Mouse (Mus musculus) midbrain, postnatal 0 days (tissue): ENCODE data around the gene Eif3l. TPM values are rescaled to one million over a fixed set of nuclear protein-coding genes. Genes with fewer than 3 reads are reported as not detected.

Experiments used
- ATAC-seq: fragments of 200-750 bp; cut with Nextera tagmentation; 2 replicates; pipeline ENCODE4 v1.8.0; 2017; ENCODE audit warnings: moderate number of reproducible peaks, mild to moderate bottlenecking, moderate TSS enrichment, moderate library complexity; ENCODE audit not compliant: low FRiP score
- DNase-seq: peaks from one replicate; pipeline ENCODE4 v3.0.0-alpha.2; 2015; ENCODE audit warnings: low spot score
- H3K27ac ChIP-seq: fragments of 300-500 bp; sonication (generic); 2 replicates; pipeline ENCODE4 v1.5.1; 2014; ENCODE audit warnings: low read depth, mild to moderate bottlenecking, low read length, mixed read lengths
- H3K27me3 ChIP-seq: fragments of 300-500 bp; sonication (generic); 2 replicates; pipeline ENCODE4 v1.6.1; 2014; ENCODE audit warnings: low read length, control low read depth, mixed read lengths; ENCODE audit not compliant: insufficient read depth
- H3K36me3 ChIP-seq: fragments of 300-500 bp; sonication (generic); 2 replicates; pipeline ENCODE4 v1.6.1; 2014; ENCODE audit warnings: low read length, control low read depth, mixed read lengths; ENCODE audit not compliant: insufficient read depth
- H3K4me1 ChIP-seq: fragments of 300-500 bp; sonication (generic); 2 replicates; pipeline ENCODE4 v1.6.1; 2014; ENCODE audit warnings: mild to moderate bottlenecking, control low read depth, antibody characterized with exemption, low read length, mixed read lengths; ENCODE audit not compliant: insufficient read depth
- H3K4me2 ChIP-seq: fragments of 300-500 bp; sonication (generic); 2 replicates; pipeline ENCODE4 v1.6.1; 2014; ENCODE audit warnings: low read depth, mild to moderate bottlenecking, low read length, mixed read lengths; ENCODE audit not compliant: poor library complexity, severe bottlenecking
- H3K4me3 ChIP-seq: fragments of 300-500 bp; sonication (generic); 2 replicates; pipeline ENCODE4 v1.5.1; 2014; ENCODE audit warnings: low read depth, mild to moderate bottlenecking, low read length, moderate library complexity
- H3K9ac ChIP-seq: fragments of 300-500 bp; sonication (generic); replicated peaks from 2 replicates; pipeline ENCODE4 v1.6.1; 2014; ENCODE audit warnings: mild to moderate bottlenecking, low read length, moderate library complexity, mixed read lengths; ENCODE audit not compliant: poor library complexity, severe bottlenecking
- H3K9me3 ChIP-seq: fragments of 300-500 bp; sonication (generic); 2 replicates; pipeline ENCODE4 v1.6.1; 2016; ENCODE audit warnings: low read length, control low read depth
- CTCF ChIP-seq: IDR thresholded peaks from 2 replicates; pipeline ENCODE4 v1.5.1; 2016; ENCODE audit warnings: antibody characterized with exemption, mild to moderate bottlenecking
- WGBS: fragments of 180-500 bp; shearing (Covaris S2); extraction: QIAGEN DNeasy Blood & Tissue Kit; methylation state at CpG from one replicate; pipeline ENCODE4 v1.1.7; 2014; 5-methylcytosine and 5-hydroxymethylcytosine counted together
- polyA plus RNA-seq: library from polyadenylated mRNA; unstranded; fragments of >200 nt; fragmentation: Nextera tagmentation; extraction: Ambion mirVana; gene quantifications from 2 replicates; pipeline ENCODE4 v1.2.1, GENCODE M21; 2015
- total RNA-seq: library from RNA; depleted of rRNA; stranded (reverse); fragments of >200 nt; gene quantifications from 2 replicates; pipeline ENCODE4 v1.2.3, GENCODE M21; 2014

The Eif3l gene
- total and polyA plus RNA-seq, 2 experiments from 2014 or later: 168 to 197 TPM

GRCm38 (mm10) chr15:79122119-79122518 lies 47.1 kb downstream of the Eif3l start:
- 70% methylated on average over 4 of the region's 4 CpGs for WGBS
- TF ChIP-seq CTCF: no peak
- H3K4me3 ChIP-seq: no peak overlapping the region
- H3K4me1 ChIP-seq: no peaks in the 10 kb centered on the region
- no peaks in the 10 kb centered on the region for H3K27me3 ChIP-seq
- H3K9ac ChIP-seq: no peak overlapping the region
- no peaks in the 10 kb centered on the region for H3K9me3 ChIP-seq
- peaks cover 53% of the 10 kb centered on the region for H3K36me3 ChIP-seq
- no peak for DNase-seq
- H3K27ac ChIP-seq: no peak overlapping the region
- no peak for ATAC-seq
- H3K4me2 ChIP-seq: no peak overlapping the region

GRCm38 (mm10) chr15:79122546-79122945 lies 47.6 kb downstream of the Eif3l start:
- no peak overlapping the region for H3K9ac ChIP-seq
- no peak for DNase-seq
- H3K4me2 ChIP-seq: no peak overlapping the region
- no peak for ATAC-seq
- H3K27ac ChIP-seq: no peak overlapping the region
- no peaks in the 10 kb centered on the region for H3K4me1 ChIP-seq
- no peaks in the 10 kb centered on the region for H3K9me3 ChIP-seq
- no peaks in the 10 kb centered on the region for H3K27me3 ChIP-seq
- H3K4me3 ChIP-seq: no peak overlapping the region
- TF ChIP-seq CTCF: no peak
- peaks cover 57% of the 10 kb centered on the region for H3K36me3 ChIP-seq
- WGBS: 84% methylated on average over 13 of the region's 13 CpGs

- WGBS: 88% methylated on average over 6 of the region's 6 CpGs
- Histone ChIP-seq H3K4me2 (no peak overlapping the region), H3K27me3 (no peaks in the 10 kb centered on the region), H3K4me1 (no peaks in the 10 kb centered on the region), H3K9ac (no peak overlapping the region), H3K9me3 (no peaks in the 10 kb centered on the region), H3K27ac (no peak overlapping the region), H3K4me3 (no peak overlapping the region), H3K36me3 (peaks cover 67% of the 10 kb centered on the region)
- TF ChIP-seq CTCF: no peak
- DNase-seq (no peak), ATAC-seq (no peak)
These were observed 48.8 kb downstream of the Eif3l start for GRCm38 (mm10) chr15:79123751-79124150.

- H3K4me2 ChIP-seq: no peak overlapping the region
These were observed 49.4 kb downstream of the Eif3l start for GRCm38 (mm10) chr15:79124331-79124875.

DNA sequence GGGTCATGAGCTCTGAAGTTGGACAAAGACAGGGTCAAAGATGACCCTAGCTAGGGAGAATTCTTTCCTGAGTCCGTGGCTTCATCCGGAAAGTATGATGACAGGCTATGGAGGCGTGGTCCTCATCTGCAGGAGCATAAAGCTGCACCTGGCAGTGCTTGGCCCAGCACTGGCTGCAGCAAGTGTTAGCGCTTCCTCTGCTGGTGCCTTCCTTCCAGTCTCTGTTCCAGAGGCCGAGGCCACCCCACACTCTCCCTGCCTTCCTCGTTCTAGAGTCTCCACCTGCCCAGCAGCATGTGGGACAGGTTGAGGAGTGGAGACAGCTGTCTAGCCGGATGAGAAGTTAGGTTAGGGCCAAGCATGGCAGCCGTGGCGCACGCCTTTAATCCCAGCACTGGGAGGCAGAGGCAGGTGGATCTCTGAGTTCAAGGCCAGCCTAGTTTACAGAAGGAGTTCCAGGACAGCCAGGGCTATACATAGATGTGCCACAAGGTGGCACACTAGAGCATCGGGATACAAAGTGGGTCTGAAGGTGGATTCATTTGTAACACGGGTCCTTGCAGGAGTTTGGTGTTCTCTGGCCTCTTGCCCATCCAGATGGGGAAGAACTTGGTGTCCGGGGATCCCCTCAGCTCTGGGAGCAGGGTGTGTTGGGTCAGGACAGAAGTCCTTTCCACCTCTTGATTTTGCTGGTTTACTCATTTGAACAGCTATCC lies 51.4 kb downstream of the Eif3l start:
- no peak for DNase-seq
- WGBS: 83% methylated on average over 13 of the region's 13 CpGs
- Histone ChIP-seq H3K36me3 (peaks cover 71% of the 10 kb centered on the region), H3K4me2 (no peak overlapping the region), H3K4me1 (no peaks in the 10 kb centered on the region), H3K4me3 (no peak overlapping the region), H3K27ac (no peak overlapping the region), H3K27me3 (no peaks in the 10 kb centered on the region), H3K9me3 (no peaks in the 10 kb centered on the region), H3K9ac (no peak overlapping the region)
- no peak for ATAC-seq
- TF ChIP-seq CTCF: peak; percentile 74

More at GRCm38 (mm10) chr15:79124331-79124875, 49.4 kb downstream of the Eif3l start:
- Histone ChIP-seq H3K27me3 (no peaks in the 10 kb centered on the region), H3K36me3 (peaks cover 65% of the 10 kb centered on the region), H3K9ac (no peak overlapping the region), H3K4me3 (no peak overlapping the region), H3K9me3 (no peaks in the 10 kb centered on the region), H3K4me1 (no peaks in the 10 kb centered on the region), H3K27ac (no peak overlapping the region)
- no peak for ATAC-seq
- no peak for DNase-seq
- no peak for TF ChIP-seq CTCF
- 89% methylated on average over 10 of the region's 10 CpGs for WGBS

GRCm38 (mm10) chr15:79127101-79127500 lies 52.1 kb downstream of the Eif3l start:
- no peaks in the 10 kb centered on the region for H3K27me3 ChIP-seq
- no peaks in the 10 kb centered on the region for H3K9me3 ChIP-seq
- H3K4me2 ChIP-seq: no peak overlapping the region
- H3K9ac ChIP-seq: no peak overlapping the region
- H3K4me3 ChIP-seq: no peak overlapping the region
- no peak for TF ChIP-seq CTCF
- 96% methylated on average over 12 of the region's 12 CpGs for WGBS
- no peak for DNase-seq
- peaks cover 79% of the 10 kb centered on the region for H3K36me3 ChIP-seq
- no peaks in the 10 kb centered on the region for H3K4me1 ChIP-seq
- no peak for ATAC-seq
- no peak overlapping the region for H3K27ac ChIP-seq
